Mouse (Mus musculus): ENCODE measurements around the gene Gm47841. TPM values are rescaled to one million over a fixed set of nuclear protein-coding genes. Genes with fewer than 3 reads are reported as not detected.

Gm47841 gene
- total RNA-seq (2014; fragmentation: Nextera tagmentation) (not detected in 2 replicates), total RNA-seq (2017) (not detected in 2 replicates)

GRCm38 (mm10) chr15:101047194-101047555 lies at the start of gene Gm47841:
TSS of gene Gm47841 (minus strand) at chr15:101047397.
- ATAC-seq (replicated peaks; ENCODE audit: low FRiP score, low TSS enrichment, poor library complexity, severe bottlenecking) = no peak

GRCm38 (mm10) chr15:101095392-101095791 lies 48.2 kb upstream of the Gm47841 start:
- ATAC-seq (replicated peaks; ENCODE audit: low FRiP score, low TSS enrichment, poor library complexity, severe bottlenecking) = no peak

GRCm38 (mm10) chr15:101094979-101095378 lies 47.8 kb upstream of the Gm47841 start:
- ATAC-seq (replicated peaks; ENCODE audit: low FRiP score, low TSS enrichment, poor library complexity, severe bottlenecking) = no peak

- no peak for ATAC-seq (replicated peaks; ENCODE audit: low FRiP score, low TSS enrichment, poor library complexity, severe bottlenecking)
These were observed 46.8 kb upstream of the Gm47841 start for GRCm38 (mm10) chr15:101093988-101094387.

- no peak for ATAC-seq (replicated peaks; ENCODE audit: low FRiP score, low TSS enrichment, poor library complexity, severe bottlenecking)
These were observed 45.8 kb upstream of the Gm47841 start for GRCm38 (mm10) chr15:101092829-101093648.

- no peak for ATAC-seq (replicated peaks; ENCODE audit: low FRiP score, low TSS enrichment, poor library complexity, severe bottlenecking)
These were observed 45.1 kb upstream of the Gm47841 start for GRCm38 (mm10) chr15:101092121-101092828.

- ATAC-seq (replicated peaks; ENCODE audit: low FRiP score, low TSS enrichment, poor library complexity, severe bottlenecking) = no peak
These were observed 44.4 kb upstream of the Gm47841 start for GRCm38 (mm10) chr15:101091551-101091950.

- no peak for ATAC-seq (replicated peaks; ENCODE audit: low FRiP score, low TSS enrichment, poor library complexity, severe bottlenecking)
These were observed 41.1 kb upstream of the Gm47841 start for GRCm38 (mm10) chr15:101088291-101088690.

- ATAC-seq (replicated peaks; ENCODE audit: low FRiP score, low TSS enrichment, poor library complexity, severe bottlenecking) = no peak
These were observed 39.8 kb upstream of the Gm47841 start for GRCm38 (mm10) chr15:101086956-101087355.

- no peak for ATAC-seq (replicated peaks; ENCODE audit: low FRiP score, low TSS enrichment, poor library complexity, severe bottlenecking)
These were observed 39.3 kb upstream of the Gm47841 start for GRCm38 (mm10) chr15:101086451-101086850.

GRCm38 (mm10) chr15:101084499-101084898 lies 37.3 kb upstream of the Gm47841 start:
- ATAC-seq (replicated peaks; ENCODE audit: low FRiP score, low TSS enrichment, poor library complexity, severe bottlenecking) = no peak; the same call in 1 of the 2 replicates

GRCm38 (mm10) chr15:101082236-101082635 lies 35.0 kb upstream of the Gm47841 start:
- ATAC-seq (replicated peaks; ENCODE audit: low FRiP score, low TSS enrichment, poor library complexity, severe bottlenecking) = no peak

GRCm38 (mm10) chr15:101081035-101081548 lies 33.9 kb upstream of the Gm47841 start:
- no peak for ATAC-seq (replicated peaks; ENCODE audit: low FRiP score, low TSS enrichment, poor library complexity, severe bottlenecking)

GRCm38 (mm10) chr15:101080031-101080520 lies 32.9 kb upstream of the Gm47841 start:
- ATAC-seq (replicated peaks; ENCODE audit: low FRiP score, low TSS enrichment, poor library complexity, severe bottlenecking) = no peak

- ATAC-seq (replicated peaks; ENCODE audit: low FRiP score, low TSS enrichment, poor library complexity, severe bottlenecking) = no peak; the same call in 1 of the 2 replicates
These were observed 31.5 kb upstream of the Gm47841 start for GRCm38 (mm10) chr15:101078731-101079156.

GRCm38 (mm10) chr15:101077813-101078730 lies 30.9 kb upstream of the Gm47841 start, which contains the start of gene Fignl2:
TSS of gene Fignl2 (minus strand) at chr15:101078567.
- ATAC-seq (replicated peaks; ENCODE audit: low FRiP score, low TSS enrichment, poor library complexity, severe bottlenecking) = no peak

- no peak for ATAC-seq (replicated peaks; ENCODE audit: low FRiP score, low TSS enrichment, poor library complexity, severe bottlenecking)
These were observed 30.0 kb upstream of the Gm47841 start for GRCm38 (mm10) chr15:101077001-101077812.

All from megakaryocyte-erythroid progenitor cell, adult 5-6 weeks (primary cell).